Mouse (Mus musculus) erythroblast, embryonic 14.5 days (primary cell): ENCODE results near the gene Stk32b. TPM values are rescaled to one million over a fixed set of nuclear protein-coding genes. Genes with fewer than 3 reads are reported as not detected.

Experiments
- H3K27me3 ChIP-seq: 2 replicates; pipeline ENCODE4 v1.6.1; 2012; ENCODE audit warnings: inconsistent platforms; ENCODE audit not compliant: control insufficient read depth
- H3K36me3 ChIP-seq: 2 replicates; pipeline ENCODE4 v1.6.1; 2012; ENCODE audit warnings: mild to moderate bottlenecking, inconsistent platforms; ENCODE audit not compliant: control insufficient read depth
- H3K4me1 ChIP-seq: 2 replicates; pipeline ENCODE4 v1.6.1; 2012; ENCODE audit warnings: inconsistent platforms; ENCODE audit not compliant: control insufficient read depth
- H3K4me3 ChIP-seq: replicated peaks from 2 replicates; pipeline ENCODE3; 2012; ENCODE audit warnings: moderate library complexity, mild to moderate bottlenecking, inconsistent platforms
- H3K9me3 ChIP-seq: 2 replicates; pipeline ENCODE4 v1.6.1; 2012; ENCODE audit warnings: low read length, inconsistent platforms, mixed read lengths; ENCODE audit not compliant: control insufficient read depth
- GATA1 ChIP-seq: IDR thresholded peaks from 2 replicates; pipeline ENCODE4 v1.6.1; 2012; ENCODE audit warnings: low read length, inconsistent platforms, mixed read lengths
- TAL1 ChIP-seq: IDR thresholded peaks from 3 replicates; pipeline ENCODE4 v1.6.1; 2012; ENCODE audit warnings: low read length, inconsistent platforms, mixed read lengths
- polyA plus RNA-seq: library from polyadenylated mRNA; stranded (reverse); fragments of >175 nt; gene quantifications from 2 replicates; pipeline ENCODE4 v1.2.3, GENCODE M21; 2012

Stk32b gene
- polyA plus RNA-seq, 1 experiment = 0.03 TPM

DNA sequence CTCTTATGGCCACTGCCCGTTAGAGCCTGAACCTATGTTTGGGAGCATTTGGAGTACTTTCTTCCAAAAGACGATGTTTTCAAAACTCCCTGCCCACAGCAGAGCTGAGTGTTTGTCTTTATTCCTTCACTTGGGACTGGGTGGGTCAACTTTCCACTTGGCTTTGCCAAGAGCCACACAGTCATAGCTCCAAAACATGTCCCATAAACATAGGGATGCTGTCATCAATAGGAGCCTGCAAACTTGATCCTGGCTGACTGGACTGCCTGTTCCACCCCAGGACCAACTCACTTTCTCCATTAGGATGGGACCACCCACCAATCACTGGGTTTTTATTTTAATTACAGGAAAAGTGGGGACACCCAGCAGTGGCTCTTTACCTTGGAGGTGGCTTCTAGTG, 13.8 kb upstream of the Stk32b start:
- H3K4me1 ChIP-seq = no peaks in the 10 kb centered on the region
- H3K4me3 ChIP-seq = no peak overlapping the region
- no peak for TF ChIP-seq GATA1
- TF ChIP-seq TAL1 = no peak
- H3K27me3 ChIP-seq = no peaks in the 10 kb centered on the region
- H3K9me3 ChIP-seq = peaks cover 19% of the 10 kb centered on the region
- H3K36me3 ChIP-seq = no peaks in the 10 kb centered on the region

GRCm38 (mm10) chr5:37725220-37725886, 8.4 kb upstream of the Stk32b start:
- no peaks in the 10 kb centered on the region for H3K27me3 ChIP-seq
- no peak for TF ChIP-seq TAL1
- no peak for TF ChIP-seq GATA1

GRCm38 (mm10) chr5:37720670-37721069, 3.7 kb upstream of the Stk32b start:
- Histone ChIP-seq H3K9me3 (no peaks in the 10 kb centered on the region), H3K4me1 (no peaks in the 10 kb centered on the region), H3K36me3 (no peaks in the 10 kb centered on the region), H3K4me3 (no peak overlapping the region), H3K27me3 (peaks cover 20% of the 10 kb centered on the region)
- no peak for TF ChIP-seq GATA1
- TF ChIP-seq TAL1 = no peak

More at GRCm38 (mm10) chr5:37725220-37725886, 8.4 kb upstream of the Stk32b start:
- H3K4me3 ChIP-seq = no peak overlapping the region
- H3K4me1 ChIP-seq = no peaks in the 10 kb centered on the region
- no peaks in the 10 kb centered on the region for H3K36me3 ChIP-seq
- peaks cover 5% of the 10 kb centered on the region; the same call in 1 of the 2 replicates for H3K9me3 ChIP-seq

DNA sequence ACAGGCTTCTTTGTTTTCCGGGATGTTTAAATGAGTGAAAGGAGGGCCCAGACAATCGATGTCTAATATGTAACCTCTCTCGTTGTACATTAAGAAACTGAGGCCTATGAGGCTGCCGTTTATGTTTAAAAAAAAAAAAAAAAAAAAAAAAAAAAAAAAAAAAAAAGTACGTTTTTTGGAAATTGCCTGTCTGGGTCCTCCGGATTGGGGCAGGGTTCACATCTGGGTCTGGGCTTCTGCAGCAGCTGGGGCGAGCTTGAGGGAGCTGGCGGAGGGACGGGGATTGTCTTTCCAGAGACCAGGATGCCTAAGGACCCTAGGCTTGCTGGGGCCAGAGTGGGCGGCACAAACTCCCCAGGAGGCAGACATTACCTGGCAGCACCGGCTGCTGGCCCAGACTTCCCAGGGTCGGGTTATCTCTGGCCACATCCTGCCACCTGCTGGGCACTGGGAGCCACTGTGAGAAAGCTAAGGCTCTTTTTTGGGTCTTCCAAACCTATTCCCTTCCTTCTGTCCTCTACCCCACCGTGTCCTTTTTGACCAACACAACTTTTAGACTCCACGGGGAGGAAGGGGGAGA, 503 bp upstream of the Stk32b start:
- peaks cover 21% of the 10 kb centered on the region for H3K27me3 ChIP-seq
- TF ChIP-seq TAL1 = no peak
- no peak for TF ChIP-seq GATA1
- H3K36me3 ChIP-seq = no peaks in the 10 kb centered on the region
- no peaks in the 10 kb centered on the region for H3K4me1 ChIP-seq
- no peak overlapping the region for H3K4me3 ChIP-seq
- H3K9me3 ChIP-seq = no peaks in the 10 kb centered on the region

GRCm38 (mm10) chr5:37709257-37709904, 7.6 kb downstream of the Stk32b start:
- TF ChIP-seq GATA1 (no peak), TAL1 (no peak)

GRCm38 (mm10) chr5:37708124-37708523, 8.8 kb downstream of the Stk32b start:
- Histone ChIP-seq H3K9me3 (peaks cover 7% of the 10 kb centered on the region), H3K36me3 (no peaks in the 10 kb centered on the region), H3K27me3 (no peaks in the 10 kb centered on the region), H3K4me3 (no peak overlapping the region), H3K4me1 (no peaks in the 10 kb centered on the region)
- TF ChIP-seq GATA1 (no peak), TAL1 (no peak)

More at GRCm38 (mm10) chr5:37709257-37709904, 7.6 kb downstream of the Stk32b start:
- Histone ChIP-seq H3K9me3 (peaks cover 7% of the 10 kb centered on the region), H3K4me1 (no peaks in the 10 kb centered on the region), H3K27me3 (no peaks in the 10 kb centered on the region), H3K36me3 (no peaks in the 10 kb centered on the region), H3K4me3 (no peak overlapping the region)

DNA sequence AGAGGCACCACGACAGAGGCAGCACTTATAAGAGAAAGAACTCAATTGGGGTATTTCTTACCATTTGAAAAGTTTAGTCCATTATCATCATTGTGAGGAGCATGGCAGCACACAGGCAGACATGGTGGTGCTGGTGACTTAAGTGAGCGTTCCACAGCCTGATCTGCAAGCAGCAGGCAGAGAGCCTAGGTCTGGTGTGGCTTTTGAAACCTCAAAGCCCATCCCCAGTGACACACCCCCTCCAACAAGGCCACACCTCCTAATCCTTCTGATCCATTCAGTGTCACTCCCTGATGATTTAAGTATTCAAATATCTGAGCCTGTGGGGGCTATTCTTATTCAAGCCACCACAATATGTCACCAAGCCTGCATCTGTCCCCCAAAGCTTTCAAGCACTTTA, 12.0 kb downstream of the Stk32b start:
- Histone ChIP-seq H3K9me3 (peaks cover 3% of the 10 kb centered on the region; the same call in 1 of the 2 replicates), H3K4me3 (no peak overlapping the region), H3K27me3 (no peaks in the 10 kb centered on the region), H3K36me3 (no peaks in the 10 kb centered on the region), H3K4me1 (no peaks in the 10 kb centered on the region)
- TF ChIP-seq TAL1 (no peak), GATA1 (no peak)

DNA sequence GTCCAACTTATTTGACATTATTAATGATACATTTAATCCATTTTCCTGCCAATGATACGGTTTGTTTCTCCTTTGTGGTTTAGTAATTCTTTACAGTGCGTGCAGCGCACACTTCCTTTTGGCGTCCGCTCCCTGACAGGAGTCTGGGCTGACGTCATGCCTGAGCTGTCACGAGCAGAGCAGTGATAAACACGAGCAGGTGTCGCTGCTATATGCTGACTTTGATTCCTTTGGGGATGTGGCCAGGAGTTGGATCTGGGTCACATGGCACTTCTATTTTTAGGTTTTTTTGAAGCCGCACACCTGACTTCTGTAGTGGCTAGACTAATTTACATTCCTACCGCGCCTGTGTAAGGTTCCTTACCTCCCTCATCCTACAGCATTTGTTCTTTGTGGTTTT, 17.2 kb downstream of the Stk32b start:
- Histone ChIP-seq H3K36me3 (no peaks in the 10 kb centered on the region), H3K27me3 (no peaks in the 10 kb centered on the region), H3K9me3 (no peaks in the 10 kb centered on the region; the same call in 1 of the 2 replicates), H3K4me1 (no peaks in the 10 kb centered on the region), H3K4me3 (no peak overlapping the region)
- TF ChIP-seq TAL1 = no peak
- no peak for TF ChIP-seq GATA1

DNA sequence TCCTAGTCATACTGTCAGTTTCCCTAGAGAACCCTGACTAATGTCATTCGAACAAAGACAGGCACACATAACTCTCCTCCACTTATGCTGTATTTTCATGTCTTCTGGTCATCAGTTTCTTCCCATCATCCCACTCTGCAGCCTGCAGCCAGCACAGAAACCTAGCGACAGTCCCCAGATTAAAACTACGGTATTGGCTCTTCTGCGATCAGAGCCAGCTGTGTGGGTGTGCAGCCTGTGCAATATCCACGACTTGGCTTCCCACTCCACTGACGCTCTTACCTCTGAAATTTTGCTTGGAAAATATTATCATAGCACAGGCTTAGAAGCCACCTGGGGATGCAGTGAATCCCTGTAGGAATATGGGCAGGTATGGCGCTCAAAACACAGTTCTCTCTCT, 19.7 kb downstream of the Stk32b start:
- Histone ChIP-seq H3K36me3 (no peaks in the 10 kb centered on the region), H3K27me3 (no peaks in the 10 kb centered on the region), H3K9me3 (peaks cover 2% of the 10 kb centered on the region; the same call in 1 of the 2 replicates), H3K4me1 (no peaks in the 10 kb centered on the region), H3K4me3 (no peak overlapping the region)
- no peak for TF ChIP-seq GATA1
- no peak for TF ChIP-seq TAL1
